Mouse (Mus musculus) intestine, embryonic 16.5 days (tissue): ENCODE data around the gene Adgrg1. TPM values are rescaled to one million over a fixed set of nuclear protein-coding genes. Genes with fewer than 3 reads are reported as not detected.

ENCODE experiments used
- ATAC-seq: fragments of 200-750 bp; cut with Nextera tagmentation; 2 replicates; pipeline ENCODE4 v1.8.0; 2017; ENCODE audit warnings: moderate TSS enrichment, moderate library complexity
- H3K27ac ChIP-seq: fragments of 300-500 bp; sonication (generic); 2 replicates; pipeline ENCODE4 v1.5.1; 2014; ENCODE audit warnings: mild to moderate bottlenecking, low read length
- H3K27me3 ChIP-seq: fragments of 300-500 bp; sonication (generic); replicated peaks from 2 replicates; pipeline ENCODE4 v1.6.1; 2014; ENCODE audit warnings: low read length, control low read depth, mixed read lengths; ENCODE audit not compliant: control insufficient read depth, insufficient read depth
- H3K36me3 ChIP-seq: fragments of 300-500 bp; sonication (generic); 2 replicates; pipeline ENCODE4 v1.6.1; 2014; ENCODE audit warnings: low read length, control low read depth; ENCODE audit not compliant: control insufficient read depth, insufficient read depth
- H3K4me1 ChIP-seq: fragments of 300-500 bp; sonication (generic); 2 replicates; pipeline ENCODE4 v1.6.1; 2014; ENCODE audit warnings: low read length, control low read depth, mixed read lengths; ENCODE audit not compliant: control insufficient read depth, insufficient read depth
- H3K4me2 ChIP-seq: fragments of 300-500 bp; sonication (generic); 2 replicates; pipeline ENCODE4 v1.6.1; 2014; ENCODE audit warnings: low read depth, low read length, control low read depth
- H3K4me3 ChIP-seq: fragments of 300-500 bp; sonication (generic); 2 replicates; pipeline ENCODE4 v1.5.1; 2014; ENCODE audit warnings: mild to moderate bottlenecking, low read length
- H3K9ac ChIP-seq: fragments of 300-500 bp; sonication (generic); 2 replicates; pipeline ENCODE4 v1.6.1; 2014; ENCODE audit warnings: low read depth, low read length
- H3K9me3 ChIP-seq: fragments of 300-500 bp; sonication (generic); 2 replicates; pipeline ENCODE4 v1.6.1; 2016; ENCODE audit warnings: low read length, control low read depth; ENCODE audit not compliant: control insufficient read depth
- WGBS: fragments of 180-500 bp; shearing (Covaris S2); extraction: QIAGEN DNeasy Blood & Tissue Kit; methylation state at CpG from one replicate; pipeline ENCODE4 v1.1.7; 2014; 5-methylcytosine and 5-hydroxymethylcytosine counted together
- polyA plus RNA-seq: library from polyadenylated mRNA; unstranded; fragments of >200 nt; fragmentation: Nextera tagmentation; extraction: Ambion mirVana; gene quantifications from 2 replicates; pipeline ENCODE4 v1.2.1, GENCODE M21; 2015

Adgrg1 gene
- polyA plus RNA-seq, result 24.4 and 26.8 TPM in 2 replicates

DNA sequence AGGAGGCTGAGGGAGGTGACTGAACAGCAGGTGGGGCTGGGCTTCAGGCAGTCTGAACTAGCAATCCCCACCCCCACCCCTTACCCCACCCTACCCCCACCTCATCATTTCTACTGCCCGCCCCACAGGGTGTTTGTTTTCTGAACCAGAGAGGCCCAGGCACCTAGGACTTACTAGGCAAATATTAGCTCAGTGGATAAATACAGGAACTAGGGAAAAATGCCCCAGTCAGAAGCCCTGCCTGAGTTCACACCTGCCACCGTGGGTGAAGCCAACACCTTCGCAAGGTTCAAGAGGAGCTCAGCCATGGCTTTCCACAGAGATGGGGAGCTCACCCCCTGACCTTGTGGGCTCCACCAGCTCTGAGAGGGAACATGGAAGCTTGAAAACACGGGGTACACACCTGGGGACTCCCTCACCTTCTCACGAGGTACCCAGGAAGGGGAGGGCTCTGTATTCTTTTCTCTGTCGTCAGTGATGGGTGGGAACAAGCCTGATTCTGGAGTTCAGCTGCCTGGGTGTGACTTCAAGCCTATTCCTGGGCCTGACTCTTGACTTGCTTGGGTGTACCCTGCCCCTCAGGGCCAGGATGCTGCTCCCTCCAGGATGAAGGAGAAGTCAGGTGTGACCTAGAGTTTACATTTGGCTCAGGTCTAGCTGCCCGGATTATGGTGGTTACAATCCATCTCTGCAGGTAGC is at the start of gene Adgrg1:
Gene Adgrg1 (plus strand): TSS at position 285 of the 699 bp plus-strand sequence.
- peaks cover 15% of the 10 kb centered on the region for H3K4me1 ChIP-seq
- H3K4me3 ChIP-seq, result no peak within 1 kb of the TSS
- no peaks in the 10 kb centered on the region for H3K9me3 ChIP-seq
- no peak within 1 kb of the TSS for H3K9ac ChIP-seq
- H3K4me2 ChIP-seq, result peak within 1 kb of the TSS; percentile 27; the same call in 1 of the 2 replicates
- H3K36me3 ChIP-seq, result no peaks in the 10 kb centered on the region
- peak within 1 kb of the TSS; percentile 86 for H3K27ac ChIP-seq
- ATAC-seq, result peak; percentile 71
- no peaks in the 10 kb centered on the region for H3K27me3 ChIP-seq
- WGBS, result 36% methylated on average over 7 of the region's 7 CpGs

DNA sequence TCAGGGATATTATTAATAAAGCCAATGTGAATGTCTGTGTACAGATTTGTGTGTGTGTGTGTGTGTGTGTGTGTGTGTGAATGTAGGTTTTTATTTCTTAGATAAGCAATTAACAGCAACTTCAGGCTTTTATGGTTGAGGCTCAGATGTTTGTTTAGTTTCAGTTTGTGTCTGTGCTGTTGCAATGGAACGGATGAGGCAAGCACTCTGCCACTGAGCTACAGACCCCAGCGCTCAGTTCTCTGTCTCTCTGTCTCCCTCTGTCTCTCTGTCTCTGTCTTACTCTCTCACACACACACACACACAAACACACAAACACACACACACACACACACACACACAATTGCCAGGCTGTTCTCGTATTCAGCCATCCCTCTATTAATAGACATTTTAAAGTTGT is 46.3 kb upstream of the Adgrg1 start:
- no peaks in the 10 kb centered on the region for H3K36me3 ChIP-seq
- H3K4me2 ChIP-seq, result no peak overlapping the region
- ATAC-seq, result no peak
- no peaks in the 10 kb centered on the region for H3K9me3 ChIP-seq
- H3K4me1 ChIP-seq, result no peaks in the 10 kb centered on the region
- 73% methylated on average over 3 of the region's 3 CpGs for WGBS
- no peaks in the 10 kb centered on the region for H3K27me3 ChIP-seq
- no peak overlapping the region for H3K9ac ChIP-seq
- no peak overlapping the region for H3K27ac ChIP-seq
- no peak overlapping the region for H3K4me3 ChIP-seq

DNA sequence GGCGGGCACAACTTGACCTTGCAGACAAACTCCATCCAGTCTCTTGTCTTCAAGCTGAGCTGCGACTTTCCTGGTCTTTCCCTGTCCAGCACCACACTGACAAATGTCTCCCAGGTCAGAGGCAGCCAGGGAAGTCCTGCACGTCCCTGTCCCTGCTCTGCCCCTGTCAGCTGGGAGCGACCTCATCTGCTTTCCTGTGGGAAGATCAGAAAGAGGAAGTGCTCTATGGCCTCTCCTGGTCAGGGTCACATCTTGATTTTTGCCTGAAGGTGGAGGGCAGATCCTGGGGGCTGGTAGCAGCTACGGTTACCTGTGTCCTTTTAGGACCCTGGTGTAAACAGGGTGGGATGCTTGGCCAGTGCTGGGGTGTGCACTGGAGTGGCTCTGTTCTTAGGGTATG is 40.6 kb upstream of the Adgrg1 start:
- H3K27ac ChIP-seq, result no peak overlapping the region
- no peaks in the 10 kb centered on the region for H3K27me3 ChIP-seq
- no peak overlapping the region for H3K4me2 ChIP-seq
- no peaks in the 10 kb centered on the region for H3K9me3 ChIP-seq
- H3K9ac ChIP-seq, result no peak overlapping the region
- H3K4me1 ChIP-seq, result no peaks in the 10 kb centered on the region
- no peak overlapping the region for H3K4me3 ChIP-seq
- 54% methylated on average over 5 of the region's 5 CpGs for WGBS
- no peaks in the 10 kb centered on the region for H3K36me3 ChIP-seq
- no peak for ATAC-seq

DNA sequence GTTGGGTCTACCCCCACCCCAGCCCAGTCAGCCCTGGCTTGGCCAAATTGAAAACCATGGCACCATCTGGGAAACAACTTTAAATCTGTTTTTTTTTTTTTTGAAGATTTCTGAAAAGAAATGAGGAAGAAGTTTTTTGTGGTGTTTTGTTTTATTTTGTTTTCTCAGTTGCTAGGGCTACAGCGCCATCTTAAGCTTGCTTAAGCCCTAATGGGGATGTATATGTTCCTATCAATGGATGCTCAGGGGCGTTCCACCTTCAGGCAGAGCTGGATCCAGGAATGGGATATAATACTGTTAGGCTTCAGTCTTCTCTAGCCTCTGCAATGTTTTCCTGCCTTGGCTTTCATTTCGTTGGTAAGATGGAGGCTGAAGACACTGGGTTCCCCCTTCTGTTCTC is 39.4 kb upstream of the Adgrg1 start:
- no peak overlapping the region for H3K9ac ChIP-seq
- no peak for ATAC-seq
- WGBS, result 83% methylated on average over 3 of the region's 3 CpGs
- H3K4me2 ChIP-seq, result no peak overlapping the region
- no peaks in the 10 kb centered on the region for H3K4me1 ChIP-seq
- no peaks in the 10 kb centered on the region for H3K27me3 ChIP-seq
- H3K4me3 ChIP-seq, result no peak overlapping the region
- no peaks in the 10 kb centered on the region for H3K36me3 ChIP-seq
- no peak overlapping the region for H3K27ac ChIP-seq
- H3K9me3 ChIP-seq, result no peaks in the 10 kb centered on the region

DNA sequence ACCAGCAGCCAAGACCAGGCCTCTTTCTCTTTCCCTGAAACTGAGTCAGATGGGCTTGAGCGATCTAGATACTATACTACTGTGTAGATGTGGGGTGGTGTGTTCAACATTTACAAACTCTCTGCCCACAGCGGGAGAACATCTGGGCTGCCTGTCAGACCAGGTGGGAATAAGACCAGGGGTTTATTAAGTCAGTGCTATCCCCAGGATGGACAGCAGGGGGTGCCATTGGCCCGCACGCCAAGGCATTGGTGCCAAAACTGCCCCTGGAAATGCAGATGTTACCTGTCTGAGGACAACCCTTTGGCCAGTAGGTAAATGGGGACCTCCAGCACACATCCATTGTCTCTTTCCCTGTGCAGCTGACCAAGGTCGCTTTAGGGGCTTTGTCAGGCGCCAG is 32.0 kb upstream of the Adgrg1 start:
- Histone ChIP-seq H3K36me3 (no peaks in the 10 kb centered on the region), H3K4me3 (no peak overlapping the region), H3K27ac (no peak overlapping the region), H3K9me3 (no peaks in the 10 kb centered on the region), H3K4me2 (no peak overlapping the region), H3K4me1 (no peaks in the 10 kb centered on the region), H3K9ac (no peak overlapping the region), H3K27me3 (no peaks in the 10 kb centered on the region)
- peak; percentile 26; the same call in 1 of the 2 replicates for ATAC-seq
- 17% methylated on average over 6 of the region's 6 CpGs for whole genome bisulfite sequencing

DNA sequence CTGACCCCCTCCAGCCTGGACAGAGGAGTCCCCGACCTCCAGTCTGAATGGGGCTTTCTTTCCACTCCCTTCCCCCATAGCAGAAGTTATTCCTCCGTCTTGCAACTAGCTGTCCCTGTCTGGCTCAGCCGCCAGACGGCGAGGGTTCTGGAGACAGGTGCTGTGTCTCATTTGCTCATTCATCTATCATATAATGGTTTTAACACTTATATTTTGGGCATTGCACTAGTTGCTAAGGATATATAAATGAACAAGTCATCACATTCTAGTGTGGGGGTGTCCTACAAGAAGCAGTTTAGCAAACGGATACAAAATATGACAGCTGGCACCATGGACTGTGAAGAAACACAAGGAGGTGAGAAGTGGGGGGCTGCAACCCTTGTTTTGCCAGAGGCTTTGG is 29.4 kb upstream of the Adgrg1 start:
- no peak for ATAC-seq
- H3K9ac ChIP-seq, result no peak overlapping the region
- H3K4me3 ChIP-seq, result no peak overlapping the region
- H3K4me1 ChIP-seq, result no peaks in the 10 kb centered on the region
- H3K9me3 ChIP-seq, result no peaks in the 10 kb centered on the region
- H3K36me3 ChIP-seq, result no peaks in the 10 kb centered on the region
- H3K27me3 ChIP-seq, result no peaks in the 10 kb centered on the region
- H3K4me2 ChIP-seq, result no peak overlapping the region
- 50% methylated on average over 6 of the region's 6 CpGs for WGBS
- no peak overlapping the region for H3K27ac ChIP-seq

DNA sequence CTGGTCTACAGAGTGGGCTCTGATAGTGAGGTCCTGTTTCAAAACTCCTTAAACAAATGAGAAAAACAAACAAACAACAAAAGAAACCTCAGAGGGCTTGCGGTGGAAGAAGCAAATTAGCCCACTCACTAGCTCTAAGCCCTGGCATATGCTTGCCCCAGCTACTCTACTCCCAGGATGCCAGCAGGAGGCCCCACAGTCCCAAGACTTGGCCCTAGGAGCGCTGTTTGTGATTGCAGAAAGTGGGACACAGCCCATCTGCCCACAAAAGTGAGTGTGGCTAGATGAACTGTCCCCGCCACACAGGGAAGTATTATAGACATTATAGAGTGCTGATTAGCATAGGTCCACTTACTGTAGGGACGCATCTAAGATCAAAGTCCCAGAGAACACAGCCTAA is 26.1 kb upstream of the Adgrg1 start:
- H3K9ac ChIP-seq, result no peak overlapping the region
- H3K27me3 ChIP-seq, result no peaks in the 10 kb centered on the region
- 77% methylated on average over 4 of the region's 4 CpGs for WGBS
- no peaks in the 10 kb centered on the region for H3K9me3 ChIP-seq
- H3K36me3 ChIP-seq, result no peaks in the 10 kb centered on the region
- ATAC-seq, result no peak
- no peak overlapping the region for H3K4me3 ChIP-seq
- no peak overlapping the region for H3K27ac ChIP-seq
- no peak overlapping the region for H3K4me2 ChIP-seq
- no peaks in the 10 kb centered on the region for H3K4me1 ChIP-seq

DNA sequence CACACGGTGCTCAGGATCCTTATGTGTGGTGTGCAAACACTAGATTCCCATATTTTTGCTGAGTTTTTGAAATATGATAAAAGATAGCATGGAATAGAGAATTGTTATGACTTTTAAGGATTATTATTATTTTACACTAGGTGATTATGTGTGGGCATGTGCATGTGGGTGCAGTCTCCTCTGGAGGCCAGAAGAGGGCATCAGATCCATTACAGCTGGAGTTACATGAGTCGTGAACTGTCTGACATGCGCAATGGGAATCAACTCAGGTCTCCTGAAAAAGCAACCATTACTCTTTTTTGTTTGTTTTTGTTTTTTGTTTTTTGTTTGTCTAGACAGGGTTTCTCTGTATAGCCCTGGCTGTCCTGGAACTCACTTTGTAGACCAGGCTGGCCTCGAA is 25.5 kb upstream of the Adgrg1 start:
- no peaks in the 10 kb centered on the region for H3K36me3 ChIP-seq
- no peak overlapping the region for H3K4me3 ChIP-seq
- H3K27ac ChIP-seq, result no peak overlapping the region
- H3K4me1 ChIP-seq, result 0 out of 2 replicates have a peak, but pooled peaks cover 3% of the 10 kb centered on the region
- no peaks in the 10 kb centered on the region for H3K9me3 ChIP-seq
- H3K9ac ChIP-seq, result no peak overlapping the region
- WGBS, result 84% methylated on average over 4 of the region's 4 CpGs
- no peak for ATAC-seq
- no peaks in the 10 kb centered on the region for H3K27me3 ChIP-seq
- H3K4me2 ChIP-seq, result no peak overlapping the region

DNA sequence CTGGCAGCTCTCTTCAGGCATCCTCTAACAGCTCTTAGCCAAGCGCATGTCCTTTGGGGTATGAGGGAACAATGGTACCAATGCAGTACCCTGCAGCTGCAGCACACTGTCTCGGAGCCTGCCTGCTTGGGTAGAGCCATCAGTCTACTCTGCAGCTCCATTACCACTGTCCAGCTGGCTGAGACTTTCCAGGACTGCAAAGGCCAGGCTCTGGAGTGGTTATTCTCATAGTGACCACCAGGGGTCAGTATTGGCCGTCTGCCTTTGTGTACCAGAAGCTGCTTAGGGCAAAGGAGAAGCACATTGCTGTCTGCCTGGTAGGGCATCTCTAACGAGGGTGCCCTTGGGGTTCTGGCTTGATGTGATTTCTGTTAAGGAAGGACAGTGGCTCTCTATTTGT is 24.5 kb upstream of the Adgrg1 start:
- ATAC-seq, result peak; percentile 61
- peaks cover 12% of the 10 kb centered on the region for H3K4me1 ChIP-seq
- H3K4me3 ChIP-seq, result no peak overlapping the region
- H3K36me3 ChIP-seq, result no peaks in the 10 kb centered on the region
- no peaks in the 10 kb centered on the region for H3K27me3 ChIP-seq
- no peak overlapping the region for H3K27ac ChIP-seq
- H3K9ac ChIP-seq, result no peak overlapping the region
- H3K4me2 ChIP-seq, result no peak overlapping the region
- H3K9me3 ChIP-seq, result no peaks in the 10 kb centered on the region
- 20% methylated on average over 4 of the region's 4 CpGs for WGBS

DNA sequence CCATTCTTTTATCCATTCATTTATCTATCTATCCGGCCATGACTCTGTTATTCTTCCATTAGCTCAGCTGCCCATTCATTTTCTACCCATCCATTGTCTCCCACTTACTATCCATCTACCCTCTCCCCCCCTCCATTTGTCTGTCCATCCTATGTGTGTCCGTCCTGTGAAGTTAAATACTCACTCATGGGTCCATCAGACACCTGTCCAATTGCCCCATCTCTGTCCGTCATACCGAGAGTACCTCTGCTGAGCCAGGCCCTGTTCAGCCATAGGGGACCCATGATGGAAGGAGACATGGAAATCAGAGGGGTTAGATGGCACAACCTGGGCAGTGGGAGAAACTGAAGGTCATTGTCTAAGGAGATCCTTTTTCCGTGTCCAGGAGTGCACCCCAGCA is 24.1 kb upstream of the Adgrg1 start:
- Histone ChIP-seq H3K4me2 (no peak overlapping the region), H3K9me3 (no peaks in the 10 kb centered on the region), H3K27me3 (no peaks in the 10 kb centered on the region), H3K27ac (no peak overlapping the region), H3K36me3 (no peaks in the 10 kb centered on the region), H3K4me3 (no peak overlapping the region), H3K9ac (no peak overlapping the region), H3K4me1 (peaks cover 12% of the 10 kb centered on the region)
- ATAC-seq, result no peak
- WGBS, result 78% methylated on average over 5 of the region's 5 CpGs
